8 mouse cellular contexts compared by ENCODE assay signal in genomic region chr3:107356964-107357441, GRCm38 (mm10). TPM values are rescaled to one million over a fixed set of nuclear protein-coding genes. Genes with fewer than 3 reads are reported as not detected.
DNase-seq lines count a peak whose midpoint lies in the region; ATAC-seq and TF ChIP-seq lines count a peak whose summit lies in the region.

No protein-coding gene starts in this region.

- peaks cover 20% of the 10 kb centered on the region for H3K27me3 ChIP-seq in heart, embryonic 13.5 days (replicated peaks)
- H3K27me3 ChIP-seq in liver, embryonic 12.5 days (replicated peaks): peaks cover 14% of the 10 kb centered on the region
- no peaks in the 10 kb centered on the region for H3K27me3 ChIP-seq in stomach, embryonic 15.5 days (replicated peaks)

- no peak for TF ChIP-seq POLR2A in bone marrow macrophage, adult 2 months (IDR thresholded peaks at IDR 0.05; ENCODE audit: borderline replicate concordance, low read depth, low read length)

- peak overlapping the region; percentile 73 for H3K9ac ChIP-seq in heart, embryonic 13.5 days
- peak overlapping the region; percentile 2; the same call in 1 of the 2 replicates for H3K9ac ChIP-seq in liver, embryonic 12.5 days
- H3K9ac ChIP-seq in stomach, embryonic 15.5 days: no peak overlapping the region; the same call in 1 of the 2 replicates

- peak overlapping the region; percentile 63 for H3K4me2 ChIP-seq in heart, embryonic 13.5 days
- H3K4me2 ChIP-seq in liver, embryonic 12.5 days: peak overlapping the region; percentile 45
- peak overlapping the region; percentile 45 for H3K4me2 ChIP-seq in stomach, embryonic 15.5 days

- peak; percentile 90 for TF ChIP-seq CTCF in bone marrow macrophage, adult 2 months (IDR thresholded peaks at IDR 0.05; ENCODE audit: low read depth, low read length)

- peak; percentile 63 to 65 for DNase-seq in B cell, adult 2 months
- DNase-seq in kidney, postnatal 10 days: peak; percentile 87
- peak; percentile 35 to 56 for DNase-seq in natural killer cell, adult 2 months (ENCODE audit: low spot score in 2 of 2)

- peak overlapping the region; percentile 22 for H3K4me3 ChIP-seq in bone marrow macrophage, adult 2 months (ENCODE audit: insufficient read depth, low read length)
- peak overlapping the region; percentile 29; the same call in 1 of the 2 replicates for H3K4me3 ChIP-seq in heart, embryonic 13.5 days
- H3K4me3 ChIP-seq in liver, embryonic 12.5 days: no peak overlapping the region
- 0 out of 2 replicates have a peak overlapping the region, but pooled peaks have one; percentile 11 for H3K4me3 ChIP-seq in stomach, embryonic 15.5 days (replicated peaks)

- ATAC-seq in erythroblast, adult 5-6 weeks (replicated peaks; ENCODE audit: low FRiP score, poor library complexity, severe bottlenecking): peak; percentile 46
- ATAC-seq in heart, embryonic 13.5 days (ENCODE audit: extremely low read depth, insufficient number of reproducible peaks, low FRiP score, low TSS enrichment): peak; percentile 25; the same call in 1 of the 2 replicates
- peak; percentile 80 for ATAC-seq in liver, embryonic 12.5 days
- peak; percentile 88 for ATAC-seq in stomach, embryonic 15.5 days (ENCODE audit: insufficient read depth, low FRiP score, low read depth)

- no peak overlapping the region for H3K27ac ChIP-seq in bone marrow macrophage, adult 2 months (ENCODE audit: insufficient read depth, low read depth, low read length)
- no peak overlapping the region for H3K27ac ChIP-seq in heart, embryonic 13.5 days (replicated peaks)
- H3K27ac ChIP-seq in liver, embryonic 12.5 days: no peak overlapping the region
- H3K27ac ChIP-seq in stomach, embryonic 15.5 days: no peak overlapping the region

- H3K9me3 ChIP-seq in heart, embryonic 13.5 days: no peaks in the 10 kb centered on the region
- H3K9me3 ChIP-seq in liver, embryonic 12.5 days (replicated peaks): no peaks in the 10 kb centered on the region
- no peaks in the 10 kb centered on the region for H3K9me3 ChIP-seq in stomach, embryonic 15.5 days

- WGBS in heart, embryonic 13.5 days: 0% methylated on average over 11 of the region's 11 CpGs
- 2% methylated on average over 11 of the region's 11 CpGs for WGBS in liver, embryonic 12.5 days (ENCODE audit: insufficient replicate concordance)
- WGBS in stomach, embryonic 15.5 days: 4% methylated on average over 11 of the region's 11 CpGs

- peaks cover 7% of the 10 kb centered on the region for H3K4me1 ChIP-seq in bone marrow macrophage, adult 2 months (ENCODE audit: control insufficient read depth, insufficient read depth, low read length)
- peaks cover 9% of the 10 kb centered on the region for H3K4me1 ChIP-seq in heart, embryonic 13.5 days
- H3K4me1 ChIP-seq in liver, embryonic 12.5 days: peaks cover 10% of the 10 kb centered on the region; the same call in 1 of the 2 replicates
- H3K4me1 ChIP-seq in stomach, embryonic 15.5 days: peaks cover 6% of the 10 kb centered on the region; the same call in 1 of the 2 replicates

- no peaks in the 10 kb centered on the region for H3K36me3 ChIP-seq in heart, embryonic 13.5 days
- no peaks in the 10 kb centered on the region for H3K36me3 ChIP-seq in liver, embryonic 12.5 days
- H3K36me3 ChIP-seq in stomach, embryonic 15.5 days: no peaks in the 10 kb centered on the region

RNA-seq across cellular contexts. Expression of gene Rbm15, which starts 23.5 kb away (rescaled TPM):
- 16.0 and 16.9 TPM in 2 replicates for polyA plus RNA-seq in bone marrow macrophage, adult 2 months (2012; ENCODE audit: insufficient read depth, insufficient read length, missing spikeins)
- total RNA-seq in erythroblast, adult 5-6 weeks (2015; ENCODE audit: low replicate concordance): 19.4 and 26.1 TPM in 2 replicates
- total RNA-seq in erythroblast, adult 5-6 weeks (2017; ENCODE audit: low replicate concordance): 19.9 and 29.7 TPM in 2 replicates
- polyA plus RNA-seq in heart, embryonic 13.5 days (2015; fragmentation: Nextera tagmentation; extraction: Ambion mirVana): 8.7 and 10.3 TPM in 2 replicates
- polyA plus RNA-seq in liver, embryonic 12.5 days (2016; fragmentation: Nextera tagmentation; extraction: Ambion mirVana): 13.6 and 14.2 TPM in 2 replicates
- 13.9 and 14.6 TPM in 2 replicates for polyA plus RNA-seq in stomach, embryonic 15.5 days (2015; fragmentation: Nextera tagmentation; extraction: Ambion mirVana)

Comparison
In these comparisons a context has a peak if more than half of its experiments do, and no peak if none do; other contexts are left out.
1. ATAC-seq: peak in every context shown above with its lines; median percentile 88 in stomach, embryonic 15.5 days; 80 in liver, embryonic 12.5 days; 46 in erythroblast, adult 5-6 weeks; 25 in heart, embryonic 13.5 days.